9 mouse cellular contexts compared by ENCODE assay signal in the genomic region with DNA sequence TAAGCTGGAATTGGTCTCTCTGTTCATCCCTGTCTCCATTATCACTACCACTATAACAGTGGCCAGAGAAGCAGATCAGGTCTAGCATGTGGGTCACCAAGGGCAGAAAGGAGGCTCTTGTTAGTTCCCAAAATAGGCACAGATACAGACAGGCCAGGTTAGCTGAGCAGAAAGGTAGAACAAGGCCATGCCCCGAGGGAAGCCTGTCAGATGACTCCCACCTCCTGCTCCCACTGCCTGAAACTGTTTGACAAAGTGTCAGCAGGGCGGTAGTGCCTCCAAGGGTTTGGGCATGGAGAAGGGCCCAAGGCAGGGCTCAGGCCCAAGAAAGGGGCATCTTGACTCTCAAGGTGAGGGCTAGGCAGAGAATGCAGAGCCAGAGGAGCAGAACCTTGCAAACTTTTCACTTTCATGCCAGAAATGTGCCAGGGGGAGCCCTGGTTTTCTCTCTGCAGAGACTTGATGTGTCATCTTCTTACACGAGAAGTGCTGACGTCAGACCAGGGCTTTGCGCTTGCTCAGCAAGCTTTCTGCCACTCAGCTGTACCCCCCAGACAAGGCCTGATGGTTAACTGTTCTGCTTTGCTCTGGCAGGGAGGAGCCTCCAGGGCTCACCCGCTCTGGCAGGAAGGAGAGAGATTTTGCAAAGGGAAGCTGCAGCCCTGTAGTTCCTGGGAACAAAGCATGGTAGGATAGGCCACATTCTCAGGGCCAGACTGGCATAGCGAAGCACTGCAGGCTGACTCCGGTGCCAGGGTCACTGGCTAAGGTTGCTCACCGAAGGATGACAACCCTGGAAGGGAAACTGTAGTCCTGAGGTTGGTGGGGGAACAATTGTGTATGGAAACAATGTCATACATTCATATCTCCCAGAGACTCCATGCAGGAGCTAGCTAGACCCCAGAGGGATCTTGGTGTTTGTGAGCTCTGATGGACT. TPM values are rescaled to one million over a fixed set of nuclear protein-coding genes. Genes with fewer than 3 reads are reported as not detected.
DNase-seq lines count a peak whose midpoint lies in the region; ATAC-seq and TF ChIP-seq lines count a peak whose summit lies in the region.
"Had no signal": no experiment of that assay in that cellular context is flagged by ENCODE, and none has a peak within 500 bp of the region (broad histone marks: within the 10 kb centered on the region; RNA-seq: fewer than 3 reads in every experiment).

No protein-coding gene starts in this region.

- TF ChIP-seq POLR2A in limb, embryonic 14.5 days (IDR thresholded peaks at IDR 0.05; ENCODE audit: borderline replicate concordance, extremely low read depth, insufficient read depth, insufficient read length): no peak

- no peak overlapping the region for H3K4me2 ChIP-seq in forebrain, embryonic 14.5 days (ENCODE audit: low read length)
- H3K4me2 ChIP-seq in kidney, embryonic 14.5 days (replicated peaks; ENCODE audit: low read depth, low read length): no peak overlapping the region
- H3K4me2 ChIP-seq in limb, embryonic 14.5 days (replicated peaks; ENCODE audit: low read depth, low read length, severe bottlenecking): no peak overlapping the region

- H3K27ac ChIP-seq in forebrain, embryonic 14.5 days (ENCODE audit: low read depth, low read length): no peak overlapping the region
- 0 out of 2 replicates have a peak overlapping the region, but pooled peaks have one; percentile 9 for H3K27ac ChIP-seq in kidney, embryonic 14.5 days (ENCODE audit: low read depth, low read length)
- no peak overlapping the region for H3K27ac ChIP-seq in limb, embryonic 14.5 days (replicated peaks; ENCODE audit: low read depth, low read length)

- no peak overlapping the region for H3K9ac ChIP-seq in forebrain, embryonic 14.5 days (ENCODE audit: low read length)
- H3K9ac ChIP-seq in kidney, embryonic 14.5 days (ENCODE audit: low read depth, low read length): no peak overlapping the region
- no peak overlapping the region for H3K9ac ChIP-seq in limb, embryonic 14.5 days (ENCODE audit: low read depth, low read length, severe bottlenecking)

- H3K4me3 ChIP-seq in forebrain, embryonic 14.5 days (ENCODE audit: low read depth, low read length): no peak overlapping the region
- no peak overlapping the region for H3K4me3 ChIP-seq in kidney, embryonic 14.5 days (ENCODE audit: low read length)
- H3K4me3 ChIP-seq in limb, embryonic 14.5 days (replicated peaks; ENCODE audit: low read length): no peak overlapping the region

- 74% methylated on average over 9 of the region's 9 CpGs for WGBS in forebrain, embryonic 14.5 days
- WGBS in kidney, embryonic 14.5 days: 56% methylated on average over 9 of the region's 9 CpGs
- 70% methylated on average over 9 of the region's 9 CpGs for WGBS in limb, embryonic 14.5 days

- no peaks in the 10 kb centered on the region for H3K9me3 ChIP-seq in forebrain, embryonic 14.5 days (replicated peaks; ENCODE audit: control insufficient read depth, low read length)
- H3K9me3 ChIP-seq in kidney, embryonic 14.5 days (ENCODE audit: control insufficient read depth, low read length): no peaks in the 10 kb centered on the region
- no peaks in the 10 kb centered on the region for H3K9me3 ChIP-seq in limb, embryonic 14.5 days (ENCODE audit: control insufficient read depth, low read length)
- H3K9me3 ChIP-seq: G1E had no signal

- peak; percentile 44 for DNase-seq in gastrocnemius, postnatal 25 days
- DNase-seq in gastrocnemius, postnatal 4 days (ENCODE audit: low spot score in 2 of 2): no peak
- DNase-seq in Muller cell, postnatal 12 days (ENCODE audit: inconsistent ontology term): peak; percentile 47
- peak; percentile 40 for DNase-seq in forebrain, embryonic 14.5 days (ENCODE audit: low spot score)
- DNase-seq in limb, embryonic 14.5 days (ENCODE audit: low spot score): peak; percentile 20
- peak; percentile 60 for DNase-seq in right cerebral cortex, postnatal 25 days
- no peak for DNase-seq in spleen, adult 12 weeks (ENCODE audit: low spot score)

- H3K4me1 ChIP-seq in forebrain, embryonic 14.5 days (ENCODE audit: control insufficient read depth, insufficient read depth, low read length): no peaks in the 10 kb centered on the region
- H3K4me1 ChIP-seq in kidney, embryonic 14.5 days (ENCODE audit: control insufficient read depth, insufficient read depth, low read length): no peaks in the 10 kb centered on the region
- H3K4me1 ChIP-seq in limb, embryonic 14.5 days (ENCODE audit: control insufficient read depth, insufficient read depth, low read length): peaks cover 12% of the 10 kb centered on the region; the same call in 1 of the 2 replicates

- H3K27me3 ChIP-seq in forebrain, embryonic 14.5 days (replicated peaks; ENCODE audit: control insufficient read depth, insufficient read depth, low read length): no peaks in the 10 kb centered on the region
- no peaks in the 10 kb centered on the region for H3K27me3 ChIP-seq in kidney, embryonic 14.5 days (ENCODE audit: control insufficient read depth, insufficient read depth, low read length)
- H3K27me3 ChIP-seq in limb, embryonic 14.5 days (ENCODE audit: control insufficient read depth, insufficient read depth, low read length): no peaks in the 10 kb centered on the region

- H3K36me3 ChIP-seq in forebrain, embryonic 14.5 days (ENCODE audit: control insufficient read depth, insufficient read depth, low read length): no peaks in the 10 kb centered on the region
- no peaks in the 10 kb centered on the region for H3K36me3 ChIP-seq in kidney, embryonic 14.5 days (ENCODE audit: control insufficient read depth, insufficient read depth, low read length)
- no peaks in the 10 kb centered on the region for H3K36me3 ChIP-seq in limb, embryonic 14.5 days (ENCODE audit: control insufficient read depth, insufficient read depth, low read length)
- H3K36me3 ChIP-seq: G1E had no signal

- ATAC-seq in forebrain, embryonic 14.5 days: no peak; the same call in 1 of the 2 replicates
- ATAC-seq in kidney, embryonic 14.5 days (ENCODE audit: low FRiP score, low TSS enrichment): peak; percentile 59; the same call in 1 of the 2 replicates
- ATAC-seq in limb, embryonic 14.5 days (ENCODE audit: low FRiP score, low read depth): no peak

RNA-seq across cellular contexts. Expression of a gene that starts 7.3 kb away (rescaled TPM):
- 1 to 10 TPM; 3.4 to 4.4 TPM for total RNA-seq in gastrocnemius, postnatal 25 days (2021)
- total RNA-seq in gastrocnemius, postnatal 4 days (2021): 10 to 100 TPM; 23.9 to 29.4 TPM
- 4.2 and 6.8 TPM in 2 replicates for polyA plus RNA-seq in forebrain, embryonic 14.5 days (2014; fragmentation: Nextera tagmentation; extraction: Ambion mirVana)
- polyA plus RNA-seq in kidney, embryonic 14.5 days (2014; fragmentation: Nextera tagmentation; extraction: Ambion mirVana): 9.6 and 13.7 TPM in 2 replicates
- 7.8 and 13.2 TPM in 2 replicates for polyA plus RNA-seq in limb, embryonic 14.5 days (2012; rRNA removed)
- polyA plus RNA-seq in limb, embryonic 14.5 days (2014; fragmentation: Nextera tagmentation; extraction: Ambion mirVana): 7.9 TPM in 2 replicates
- polyA plus RNA-seq: G1E had no signal

RNA-seq across cellular contexts. Expression of a gene that starts 27.1 kb away (rescaled TPM):
- total RNA-seq in gastrocnemius, postnatal 25 days (2021): 10 to 100 TPM; 17.4 to 21.9 TPM
- total RNA-seq in gastrocnemius, postnatal 4 days (2021): 10 to 100 TPM; 29.2 to 31.1 TPM
- polyA plus RNA-seq in forebrain, embryonic 14.5 days (2014; fragmentation: Nextera tagmentation; extraction: Ambion mirVana): 60.5 and 61.0 TPM in 2 replicates
- polyA plus RNA-seq in kidney, embryonic 14.5 days (2014; fragmentation: Nextera tagmentation; extraction: Ambion mirVana): 82.3 and 85.5 TPM in 2 replicates
- 22.8 and 41.7 TPM in 2 replicates for polyA plus RNA-seq in limb, embryonic 14.5 days (2012; rRNA removed)
- 62.4 and 66.3 TPM in 2 replicates for polyA plus RNA-seq in limb, embryonic 14.5 days (2014; fragmentation: Nextera tagmentation; extraction: Ambion mirVana)

RNA-seq across cellular contexts. Expression of a gene that starts 55.9 kb away (rescaled TPM):
- 10 to 100 TPM; 21.3 to 21.7 TPM for total RNA-seq in gastrocnemius, postnatal 25 days (2021)
- 10 to 100 TPM; 38.9 to 43.2 TPM for total RNA-seq in gastrocnemius, postnatal 4 days (2021)
- polyA plus RNA-seq in forebrain, embryonic 14.5 days (2014; fragmentation: Nextera tagmentation; extraction: Ambion mirVana): 34.7 and 36.7 TPM in 2 replicates
- 67.9 and 76.2 TPM in 2 replicates for polyA plus RNA-seq in kidney, embryonic 14.5 days (2014; fragmentation: Nextera tagmentation; extraction: Ambion mirVana)
- 26.6 and 30.4 TPM in 2 replicates for polyA plus RNA-seq in limb, embryonic 14.5 days (2012; rRNA removed)
- polyA plus RNA-seq in limb, embryonic 14.5 days (2014; fragmentation: Nextera tagmentation; extraction: Ambion mirVana): 58.4 TPM in 2 replicates

Comparison
In these comparisons a context has a peak if more than half of its experiments do, and no peak if none do; other contexts are left out.
1. DNase-seq: peak in gastrocnemius, postnatal 25 days (single experiment), Muller cell, postnatal 12 days (single experiment), forebrain, embryonic 14.5 days (single experiment), limb, embryonic 14.5 days (single experiment) and right cerebral cortex, postnatal 25 days (single experiment); none in gastrocnemius, postnatal 4 days (0 of 2) and spleen, adult 12 weeks (single experiment).